Mouse (Mus musculus) limb, embryonic 11.5 days (tissue): Measurements from ENCODE around the gene Tctex1d4. TPM values are rescaled to one million over a fixed set of nuclear protein-coding genes. Genes with fewer than 3 reads are reported as not detected.
A peak's percentile ranks its signal among the peaks of the same experiment; 100 is the strongest.

ENCODE experiments used
- ATAC-seq: fragments of 200-750 bp; cut with Nextera tagmentation; 2 replicates; pipeline ENCODE4 v1.8.0; 2017; ENCODE audit warnings: low read depth; ENCODE audit not compliant: insufficient number of reproducible peaks, low FRiP score, low TSS enrichment
- DNase-seq: peaks from one replicate; pipeline ENCODE4 v3.0.0-alpha.2; 2015; ENCODE audit warnings: low spot score
- H3K27ac ChIP-seq: fragments of 300-500 bp; sonication (generic); replicated peaks from 2 replicates; pipeline ENCODE4 v1.5.1; 2014; ENCODE audit warnings: low read depth, mild to moderate bottlenecking, low read length
- H3K27me3 ChIP-seq: fragments of 300-500 bp; sonication (generic); 2 replicates; pipeline ENCODE4 v1.6.1; 2014; ENCODE audit warnings: mild to moderate bottlenecking, low read length, mixed read lengths; ENCODE audit not compliant: control insufficient read depth, insufficient read depth
- H3K36me3 ChIP-seq: fragments of 300-500 bp; sonication (generic); 2 replicates; pipeline ENCODE4 v1.6.1; 2014; ENCODE audit warnings: mild to moderate bottlenecking, low read length, moderate library complexity, mixed read lengths; ENCODE audit not compliant: control insufficient read depth, insufficient read depth
- H3K4me1 ChIP-seq: fragments of 300-500 bp; sonication (generic); 2 replicates; pipeline ENCODE4 v1.6.1; 2014; ENCODE audit warnings: low read length, mixed read lengths; ENCODE audit not compliant: control insufficient read depth, insufficient read depth
- H3K4me2 ChIP-seq: fragments of 300-500 bp; sonication (generic); 2 replicates; pipeline ENCODE4 v1.6.1; 2014; ENCODE audit warnings: low read depth, mild to moderate bottlenecking, moderate library complexity; ENCODE audit not compliant: severe bottlenecking
- H3K4me3 ChIP-seq: fragments of 300-500 bp; sonication (generic); 2 replicates; pipeline ENCODE4 v1.5.1; 2014; ENCODE audit warnings: low read depth, low read length
- H3K9ac ChIP-seq: fragments of 300-500 bp; sonication (generic); 2 replicates; pipeline ENCODE4 v1.6.1; 2014; ENCODE audit warnings: mild to moderate bottlenecking, low read length
- H3K9me3 ChIP-seq: fragments of 300-500 bp; sonication (generic); 2 replicates; pipeline ENCODE4 v1.6.1; 2016; ENCODE audit warnings: low read length; ENCODE audit not compliant: control insufficient read depth
- WGBS: fragments of 180-500 bp; shearing (Covaris S2); extraction: QIAGEN DNeasy Blood & Tissue Kit; methylation state at CpG from one replicate; pipeline ENCODE4 v1.1.7; 2014; 5-methylcytosine and 5-hydroxymethylcytosine counted together
- polyA plus RNA-seq: library from polyadenylated mRNA; unstranded; fragments of >200 nt; fragmentation: Nextera tagmentation; extraction: Ambion mirVana; gene quantifications from 2 replicates; pipeline ENCODE4 v1.2.1, GENCODE M21; 2014

The Tctex1d4 gene
- polyA plus RNA-seq, 1 experiment from 2014 or later, result not detected

DNA sequence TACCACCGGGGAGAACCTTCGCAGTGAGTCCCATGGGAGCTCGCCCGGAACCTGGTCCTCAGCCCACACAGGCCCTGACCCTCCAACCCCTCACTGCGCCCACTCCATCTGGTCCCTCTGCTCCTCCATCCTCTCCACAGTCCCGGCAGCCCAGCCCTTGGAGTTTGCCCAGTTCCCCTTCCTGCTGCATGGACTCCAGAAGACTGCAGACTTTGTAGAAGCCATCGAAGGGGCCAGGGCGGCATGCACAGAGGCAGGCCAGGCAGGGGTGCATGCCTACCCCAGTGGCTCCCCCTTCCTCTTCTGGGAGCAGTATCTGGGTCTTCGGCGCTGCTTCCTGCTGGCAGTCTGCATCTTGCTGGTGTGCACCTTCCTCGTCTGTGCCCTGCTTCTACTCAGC, 15.6 kb upstream of the Tctex1d4 start:
- no peak overlapping the region for H3K27ac ChIP-seq
- H3K36me3 ChIP-seq, result no peaks in the 10 kb centered on the region
- no peak overlapping the region for H3K9ac ChIP-seq
- no peaks in the 10 kb centered on the region for H3K27me3 ChIP-seq
- no peaks in the 10 kb centered on the region for H3K4me1 ChIP-seq
- no peak for ATAC-seq
- no peaks in the 10 kb centered on the region for H3K9me3 ChIP-seq
- no peak overlapping the region for H3K4me3 ChIP-seq
- WGBS, result 92% methylated on average over 11 of the region's 11 CpGs
- no peak for DNase-seq
- H3K4me2 ChIP-seq, result no peak overlapping the region

DNA sequence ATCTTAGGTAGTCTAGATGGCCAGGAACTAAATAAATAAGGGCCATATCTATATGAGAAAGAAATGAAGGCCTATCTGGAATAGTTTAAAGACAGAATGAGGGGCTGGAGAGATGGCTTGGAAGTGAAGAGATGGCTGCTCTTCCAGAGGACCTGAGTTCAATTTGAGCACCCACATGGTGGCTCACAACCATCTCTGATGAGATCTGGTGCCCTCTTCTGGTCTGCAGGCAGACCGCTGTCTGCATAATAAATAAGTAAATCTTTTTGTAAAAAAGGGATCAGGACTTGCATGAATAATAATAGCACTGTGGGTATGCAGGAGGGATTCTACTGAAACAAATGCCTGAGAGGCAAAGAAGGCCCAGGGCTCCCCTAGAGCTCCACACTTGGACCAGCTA, 13.4 kb upstream of the Tctex1d4 start:
- ATAC-seq (no peak), DNase-seq (no peak)
- no peak overlapping the region for H3K27ac ChIP-seq
- no peak overlapping the region for H3K9ac ChIP-seq
- H3K27me3 ChIP-seq, result no peaks in the 10 kb centered on the region
- 0 out of 2 replicates have a peak overlapping the region, but pooled peaks have one; percentile 17 for H3K4me2 ChIP-seq
- no peaks in the 10 kb centered on the region for H3K4me1 ChIP-seq
- no peaks in the 10 kb centered on the region for H3K9me3 ChIP-seq
- H3K4me3 ChIP-seq, result no peak overlapping the region
- no peaks in the 10 kb centered on the region for H3K36me3 ChIP-seq
- 85% methylated on average over 1 of the region's 1 CpGs for WGBS

DNA sequence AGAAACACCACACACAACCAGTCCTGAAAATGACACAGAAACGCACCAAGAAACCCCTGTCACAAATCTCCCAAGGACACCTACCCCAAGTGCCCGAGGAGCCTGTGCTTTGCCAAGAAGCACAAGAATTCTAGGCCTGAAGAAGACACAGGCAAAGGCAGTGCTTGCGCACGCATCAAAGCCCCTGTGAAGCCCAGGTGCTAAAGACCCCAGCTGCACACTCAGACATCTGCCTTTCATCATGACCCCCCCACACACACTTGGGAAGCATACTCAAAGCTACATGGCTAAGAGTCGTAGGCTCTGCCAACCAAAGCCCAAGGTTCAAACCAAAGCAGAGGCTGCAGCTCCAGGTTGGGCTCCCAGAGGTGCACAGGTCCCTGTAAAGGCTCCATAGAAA, 11.0 kb upstream of the Tctex1d4 start:
- WGBS, result 79% methylated on average over 5 of the region's 5 CpGs
- DNase-seq, result no peak
- Histone ChIP-seq H3K36me3 (no peaks in the 10 kb centered on the region), H3K4me2 (no peak overlapping the region), H3K4me1 (no peaks in the 10 kb centered on the region), H3K9ac (no peak overlapping the region), H3K9me3 (no peaks in the 10 kb centered on the region), H3K27me3 (no peaks in the 10 kb centered on the region), H3K4me3 (no peak overlapping the region), H3K27ac (no peak overlapping the region)
- no peak for ATAC-seq

DNA sequence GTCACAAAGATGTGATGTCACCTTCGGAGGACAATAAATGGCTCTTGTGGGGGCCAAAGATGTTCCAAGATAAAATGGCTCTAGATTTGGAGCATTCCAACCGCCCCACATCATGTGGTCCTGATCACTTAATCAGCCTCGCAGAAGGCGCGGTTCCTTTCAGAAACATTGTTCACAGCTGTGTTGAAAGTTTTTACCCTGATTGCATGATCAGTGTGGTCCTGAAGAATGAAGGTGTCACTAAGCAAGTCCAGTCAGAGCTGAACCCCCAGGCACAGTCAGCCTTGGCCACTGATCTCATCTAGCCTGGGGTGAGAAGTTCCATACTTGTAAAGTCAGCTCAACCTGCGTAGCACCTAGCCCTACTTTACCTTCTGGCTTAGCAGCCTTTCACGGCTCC, 8.7 kb upstream of the Tctex1d4 start:
- DNase-seq (no peak), ATAC-seq (no peak)
- no peaks in the 10 kb centered on the region for H3K36me3 ChIP-seq
- no peaks in the 10 kb centered on the region for H3K27me3 ChIP-seq
- 95% methylated on average over 7 of the region's 7 CpGs for WGBS
- no peak overlapping the region for H3K4me2 ChIP-seq
- 0 out of 2 replicates have a peak, but pooled peaks cover 3% of the 10 kb centered on the region for H3K4me1 ChIP-seq
- H3K27ac ChIP-seq, result no peak overlapping the region
- no peaks in the 10 kb centered on the region for H3K9me3 ChIP-seq
- H3K4me3 ChIP-seq, result no peak overlapping the region
- no peak overlapping the region for H3K9ac ChIP-seq

DNA sequence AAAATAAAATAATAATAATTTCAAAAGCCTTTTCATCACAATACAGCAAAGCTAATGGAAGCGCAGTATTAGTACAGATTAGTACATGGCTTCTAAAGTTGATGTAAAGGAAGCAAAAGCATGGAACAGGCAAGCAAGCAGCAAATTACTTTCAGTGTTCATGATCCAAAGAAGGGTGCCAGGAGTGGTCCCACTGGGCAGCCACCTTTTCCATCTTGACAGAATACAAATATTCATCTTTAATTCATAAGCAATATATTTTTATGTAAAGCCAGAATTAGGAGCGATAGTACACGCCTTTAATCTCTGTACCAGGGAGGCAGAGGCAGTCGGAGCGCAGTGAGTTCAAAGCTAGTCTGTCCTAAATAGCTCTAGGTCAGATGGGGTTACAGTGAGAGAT, 7.0 kb upstream of the Tctex1d4 start:
- Histone ChIP-seq H3K9ac (peak overlapping the region; percentile 65), H3K4me1 (0 out of 2 replicates have a peak, but pooled peaks cover 3% of the 10 kb centered on the region), H3K4me2 (peak overlapping the region; percentile 100), H3K4me3 (peak overlapping the region; percentile 63), H3K9me3 (no peaks in the 10 kb centered on the region), H3K27me3 (no peaks in the 10 kb centered on the region), H3K36me3 (no peaks in the 10 kb centered on the region), H3K27ac (no peak overlapping the region)
- no peak for DNase-seq
- WGBS, result 82% methylated on average over 5 of the region's 5 CpGs
- no peak for ATAC-seq

DNA sequence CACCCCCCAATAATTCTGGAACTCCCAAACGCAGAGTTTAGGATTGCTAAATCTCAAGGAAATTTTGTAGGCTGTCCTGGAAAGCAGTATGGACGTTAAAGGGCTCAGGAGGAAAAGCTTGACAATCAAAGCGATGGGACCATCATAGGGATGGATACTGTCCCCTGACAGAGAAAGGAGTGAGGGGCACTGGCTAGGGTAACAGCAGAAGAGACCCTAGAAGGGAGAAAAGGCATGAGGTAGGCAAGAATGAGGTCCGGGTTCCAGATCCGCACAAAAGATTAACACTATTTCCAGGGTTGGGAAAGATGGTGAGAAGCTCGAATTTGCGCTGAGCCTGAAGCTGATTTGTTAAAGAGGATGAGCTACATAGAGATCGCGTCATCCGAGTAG, 6.5 kb upstream of the Tctex1d4 start:
- no peak for ATAC-seq

DNA sequence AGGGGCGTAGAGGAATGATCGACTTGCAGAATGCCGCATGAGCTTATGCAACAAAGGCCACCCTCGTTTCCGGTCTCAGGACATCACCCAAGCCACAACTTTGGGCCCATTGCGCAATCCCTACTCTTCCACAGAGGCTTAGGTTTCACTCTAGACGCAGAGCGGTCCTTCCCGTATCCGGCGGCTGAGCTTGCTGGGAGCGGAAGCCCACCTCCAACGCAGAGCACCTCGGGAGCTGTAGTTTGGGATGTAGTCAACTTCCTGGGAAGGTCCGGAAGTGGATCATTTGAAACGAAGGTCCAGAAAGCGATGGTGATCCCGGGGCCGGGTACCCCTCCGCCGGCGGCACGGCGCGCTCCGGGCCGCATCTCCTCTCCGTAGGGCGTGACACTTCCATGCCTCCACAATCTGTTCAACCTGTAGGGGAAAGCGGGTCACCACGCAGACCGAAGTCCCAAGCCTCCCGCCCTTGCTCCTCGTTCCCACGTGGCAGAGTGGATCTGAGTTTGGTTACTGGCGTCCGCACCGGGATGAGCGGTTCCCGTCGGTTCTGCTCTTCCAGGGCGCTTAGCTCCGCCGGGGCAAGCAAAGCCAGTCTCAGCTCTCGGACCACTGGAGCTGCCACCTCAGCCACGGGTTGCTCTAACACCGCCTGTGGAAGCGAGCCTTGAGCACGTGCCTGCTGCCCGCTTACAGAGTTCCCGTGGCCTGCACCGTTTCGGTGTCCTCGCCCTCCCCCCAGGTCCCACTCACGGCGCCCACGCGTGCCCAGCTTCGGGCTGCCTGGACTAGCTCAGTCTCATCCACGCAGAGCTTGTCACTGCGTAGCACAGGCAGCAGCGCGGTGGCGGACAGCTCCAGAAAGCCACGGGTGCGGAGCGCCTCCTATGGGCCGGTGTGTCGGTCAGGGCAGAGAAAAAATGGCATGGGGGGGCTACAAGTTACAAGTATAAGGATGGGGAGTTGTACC, 5.9 kb upstream of the Tctex1d4 start:
- peak; percentile 85 for ATAC-seq
- no peaks in the 10 kb centered on the region for H3K9me3 ChIP-seq
- no peaks in the 10 kb centered on the region for H3K36me3 ChIP-seq
- H3K27ac ChIP-seq, result peak overlapping the region; percentile 81
- under 1% methylated on average over 69 of the region's 69 CpGs for WGBS
- H3K4me2 ChIP-seq, result peak overlapping the region; percentile 100
- H3K4me1 ChIP-seq, result peaks cover 10% of the 10 kb centered on the region
- peak; percentile 93 for DNase-seq
- peak overlapping the region; percentile 68 for H3K9ac ChIP-seq
- peak overlapping the region; percentile 63 for H3K4me3 ChIP-seq
- no peaks in the 10 kb centered on the region for H3K27me3 ChIP-seq

More for the DNA sequence above, 6.5 kb upstream of the Tctex1d4 start:
- H3K9ac ChIP-seq, result peak overlapping the region; percentile 65
- H3K27me3 ChIP-seq, result no peaks in the 10 kb centered on the region
- H3K9me3 ChIP-seq, result no peaks in the 10 kb centered on the region
- peak overlapping the region; percentile 63 for H3K4me3 ChIP-seq
- H3K4me2 ChIP-seq, result peak overlapping the region; percentile 100
- no peaks in the 10 kb centered on the region for H3K36me3 ChIP-seq
- 7% methylated on average over 10 of the region's 10 CpGs for WGBS
- peaks cover 5% of the 10 kb centered on the region for H3K4me1 ChIP-seq
- peak; percentile 44 for DNase-seq
- peak overlapping the region; percentile 81 for H3K27ac ChIP-seq

DNA sequence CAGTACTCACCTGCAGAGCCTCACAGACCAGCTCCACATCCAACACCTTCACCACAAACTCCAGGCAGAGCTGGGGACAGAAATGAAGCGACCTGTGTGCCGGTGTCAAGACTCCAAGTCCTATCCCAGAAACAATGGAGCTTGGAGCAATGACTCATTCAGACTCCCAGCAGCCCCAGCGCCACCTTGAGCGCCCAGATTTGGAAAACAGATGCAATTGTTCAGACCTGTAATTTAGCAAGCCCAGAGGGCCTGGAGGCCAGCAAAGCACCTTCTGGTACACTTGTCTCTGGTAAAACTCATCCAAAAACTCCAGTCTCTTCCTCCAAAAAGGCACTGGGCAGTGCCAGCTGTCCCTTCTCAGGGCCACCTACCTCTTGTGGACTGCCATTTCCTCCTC, 4.4 kb upstream of the Tctex1d4 start:
- H3K4me3 ChIP-seq, result no peak overlapping the region
- 82% methylated on average over 4 of the region's 4 CpGs for WGBS
- no peak overlapping the region for H3K4me2 ChIP-seq
- peaks cover 10% of the 10 kb centered on the region for H3K4me1 ChIP-seq
- H3K27me3 ChIP-seq, result no peaks in the 10 kb centered on the region
- H3K36me3 ChIP-seq, result no peaks in the 10 kb centered on the region
- DNase-seq (no peak), ATAC-seq (no peak)
- H3K9me3 ChIP-seq, result no peaks in the 10 kb centered on the region
- H3K9ac ChIP-seq, result no peak overlapping the region
- H3K27ac ChIP-seq, result no peak overlapping the region
